Mouse (Mus musculus): ENCODE results near the gene M1ap.

DNA sequence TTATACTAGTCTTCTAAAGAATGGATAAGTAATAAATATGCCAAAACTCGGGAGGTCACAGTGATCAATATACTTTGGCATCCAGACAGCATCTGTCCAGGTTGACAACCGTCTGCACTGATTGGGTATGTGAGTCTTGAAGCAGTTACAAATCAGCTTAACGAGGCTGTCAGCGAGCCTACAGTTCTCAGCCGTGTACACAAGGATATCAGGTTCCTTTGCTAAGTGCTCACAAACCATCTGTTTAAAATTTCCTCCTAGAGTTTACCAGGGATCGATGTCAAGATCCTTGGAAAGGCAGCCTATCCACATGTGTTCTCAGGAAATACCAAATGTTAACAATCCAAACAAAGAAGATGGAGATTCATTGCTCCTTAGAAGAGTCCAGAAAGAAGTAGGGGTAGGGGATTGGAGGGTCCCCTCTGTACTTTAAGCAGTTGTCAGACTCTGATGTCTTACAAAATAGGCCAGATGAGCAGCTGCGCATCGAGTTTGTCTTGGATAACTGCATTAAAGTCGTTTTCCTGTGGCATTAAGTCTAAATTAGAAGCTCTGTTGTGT is 40.8 kb downstream of the M1ap start:
- TF ChIP-seq GATA1 (IDR thresholded peaks at IDR 0.05; ENCODE audit: low read length) (no peak), TAL1 (IDR thresholded peaks at IDR 0.05; ENCODE audit: low read length) (no peak)

Data from erythroblast, embryonic 14.5 days (primary cell).